Mouse (Mus musculus): Measurements from ENCODE around the gene Slit3. TPM values are rescaled to one million over a fixed set of nuclear protein-coding genes. Genes with fewer than 3 reads are reported as not detected.
A peak's percentile ranks its signal among the peaks of the same experiment; 100 is the strongest.

Gene Slit3
- polyA plus RNA-seq, 1 experiment from 2014 or later: 5.9 TPM

DNA sequence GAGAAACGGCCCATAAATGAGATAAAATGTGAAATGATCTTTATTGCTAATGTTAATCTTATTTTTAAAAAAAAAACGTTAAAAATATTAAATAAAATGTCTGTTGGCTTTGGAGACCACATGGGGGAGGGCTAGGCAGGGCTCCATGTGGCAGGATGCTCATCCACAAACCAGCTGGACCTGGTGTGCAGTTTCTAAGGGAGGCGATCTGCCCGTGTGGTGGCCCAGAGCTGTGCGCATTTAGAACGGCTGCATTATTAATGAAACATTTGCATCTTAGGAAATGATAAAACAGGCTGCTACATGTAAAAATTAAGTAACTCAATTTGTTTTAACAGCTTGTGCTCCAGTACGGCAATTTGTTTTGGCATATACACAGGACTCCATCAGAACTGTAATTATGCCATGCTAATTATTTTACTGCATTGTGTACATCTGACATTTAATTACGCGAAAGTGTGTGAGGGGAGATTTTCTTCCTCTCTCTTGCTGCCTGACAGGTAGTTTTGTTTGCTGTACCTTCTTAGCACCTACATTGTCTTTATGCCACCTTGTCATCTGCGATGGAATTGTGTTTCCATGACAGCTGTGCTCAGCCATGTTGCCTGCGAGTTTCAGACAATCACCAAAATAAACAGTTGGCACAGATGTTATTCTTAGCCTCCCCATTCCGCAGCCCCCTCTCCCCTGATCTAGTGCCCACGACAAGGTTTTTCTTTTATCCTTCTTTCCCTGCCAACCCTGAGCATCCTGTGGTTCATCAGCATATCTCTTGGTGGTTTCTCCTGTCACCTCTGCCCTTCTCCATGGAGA is 165.8 kb downstream of the Slit3 start:
- H3K9ac ChIP-seq (ENCODE audit: low read depth, low read length): no peak overlapping the region
- H3K4me2 ChIP-seq (ENCODE audit: low read depth, low read length): no peak overlapping the region
- no peaks in the 10 kb centered on the region for H3K36me3 ChIP-seq (ENCODE audit: control insufficient read depth, insufficient read depth, low read length)
- ATAC-seq: no peak
- H3K4me3 ChIP-seq (ENCODE audit: low read length): no peak overlapping the region
- no peaks in the 10 kb centered on the region for H3K9me3 ChIP-seq (ENCODE audit: control insufficient read depth, low read length)
- no peak overlapping the region for H3K27ac ChIP-seq (ENCODE audit: low read length)
- H3K27me3 ChIP-seq (replicated peaks; ENCODE audit: control insufficient read depth, insufficient read depth, low read length): no peaks in the 10 kb centered on the region
- H3K4me1 ChIP-seq (ENCODE audit: control insufficient read depth, insufficient read depth, low read length): 0 out of 2 replicates have a peak, but pooled peaks cover 3% of the 10 kb centered on the region
- whole genome bisulfite sequencing: 71% methylated on average over 13 of the region's 13 CpGs

DNA sequence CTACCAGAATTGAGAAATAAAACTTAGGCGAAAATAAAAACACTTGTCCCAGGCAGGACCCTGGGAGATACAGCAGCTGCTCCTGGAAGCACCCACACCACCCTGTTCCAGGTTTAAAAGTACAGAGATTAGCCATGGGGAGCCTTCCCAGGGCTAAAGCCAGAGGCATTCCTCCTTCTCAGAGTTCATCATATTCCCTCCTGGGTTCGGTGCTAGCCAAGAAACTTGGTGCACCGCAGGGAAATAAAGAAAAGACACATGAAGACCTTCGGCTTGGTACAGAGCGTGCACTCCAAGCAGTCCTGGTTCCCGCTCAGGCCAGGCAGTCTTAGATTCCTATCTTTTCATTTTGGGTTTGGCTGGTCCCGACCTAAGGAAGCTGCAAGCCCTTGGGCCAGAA is 167.0 kb downstream of the Slit3 start:
- no peaks in the 10 kb centered on the region for H3K4me1 ChIP-seq (ENCODE audit: control insufficient read depth, insufficient read depth, low read length)
- no peaks in the 10 kb centered on the region for H3K27me3 ChIP-seq (replicated peaks; ENCODE audit: control insufficient read depth, insufficient read depth, low read length)
- no peaks in the 10 kb centered on the region for H3K9me3 ChIP-seq (ENCODE audit: control insufficient read depth, low read length)
- no peak for ATAC-seq
- H3K4me2 ChIP-seq (ENCODE audit: low read depth, low read length): no peak overlapping the region
- H3K4me3 ChIP-seq (ENCODE audit: low read length): no peak overlapping the region
- H3K36me3 ChIP-seq (ENCODE audit: control insufficient read depth, insufficient read depth, low read length): no peaks in the 10 kb centered on the region
- WGBS: 91% methylated on average over 7 of the region's 7 CpGs
- H3K27ac ChIP-seq (ENCODE audit: low read length): no peak overlapping the region
- no peak overlapping the region for H3K9ac ChIP-seq (ENCODE audit: low read depth, low read length)

DNA sequence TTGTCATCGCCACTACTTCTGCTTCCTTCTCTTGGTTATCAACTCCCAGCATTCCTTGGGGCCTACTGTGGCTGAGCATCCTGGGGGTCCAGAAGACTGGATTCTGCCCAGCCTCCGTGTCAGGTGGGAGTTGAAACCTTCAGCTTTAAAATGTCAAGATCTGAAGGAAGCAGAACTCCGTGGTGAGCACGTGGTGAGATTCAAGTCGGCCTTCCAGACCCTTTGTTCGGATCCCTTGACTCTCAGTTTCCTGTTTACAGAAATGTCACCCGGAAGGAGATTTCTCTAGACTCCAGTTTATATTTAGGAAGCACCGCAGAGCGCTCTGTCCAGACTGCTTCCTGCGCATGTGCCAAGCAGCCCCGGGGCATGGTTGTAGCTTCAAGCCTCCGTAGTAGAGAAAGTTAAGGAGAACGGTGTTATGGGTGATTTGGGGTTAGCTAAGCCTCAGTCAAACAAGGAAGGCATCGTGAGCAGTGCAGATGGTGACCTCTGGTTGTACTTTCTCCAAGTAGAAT is 167.8 kb downstream of the Slit3 start:
- H3K4me3 ChIP-seq (ENCODE audit: low read length): no peak overlapping the region
- no peak overlapping the region for H3K27ac ChIP-seq (ENCODE audit: low read length)
- 62% methylated on average over 14 of the region's 14 CpGs for WGBS
- no peaks in the 10 kb centered on the region for H3K27me3 ChIP-seq (replicated peaks; ENCODE audit: control insufficient read depth, insufficient read depth, low read length)
- H3K4me1 ChIP-seq (ENCODE audit: control insufficient read depth, insufficient read depth, low read length): no peaks in the 10 kb centered on the region
- no peaks in the 10 kb centered on the region for H3K9me3 ChIP-seq (ENCODE audit: control insufficient read depth, low read length)
- no peaks in the 10 kb centered on the region for H3K36me3 ChIP-seq (ENCODE audit: control insufficient read depth, insufficient read depth, low read length)
- H3K9ac ChIP-seq (ENCODE audit: low read depth, low read length): no peak overlapping the region
- no peak overlapping the region for H3K4me2 ChIP-seq (ENCODE audit: low read depth, low read length)
- ATAC-seq: no peak

DNA sequence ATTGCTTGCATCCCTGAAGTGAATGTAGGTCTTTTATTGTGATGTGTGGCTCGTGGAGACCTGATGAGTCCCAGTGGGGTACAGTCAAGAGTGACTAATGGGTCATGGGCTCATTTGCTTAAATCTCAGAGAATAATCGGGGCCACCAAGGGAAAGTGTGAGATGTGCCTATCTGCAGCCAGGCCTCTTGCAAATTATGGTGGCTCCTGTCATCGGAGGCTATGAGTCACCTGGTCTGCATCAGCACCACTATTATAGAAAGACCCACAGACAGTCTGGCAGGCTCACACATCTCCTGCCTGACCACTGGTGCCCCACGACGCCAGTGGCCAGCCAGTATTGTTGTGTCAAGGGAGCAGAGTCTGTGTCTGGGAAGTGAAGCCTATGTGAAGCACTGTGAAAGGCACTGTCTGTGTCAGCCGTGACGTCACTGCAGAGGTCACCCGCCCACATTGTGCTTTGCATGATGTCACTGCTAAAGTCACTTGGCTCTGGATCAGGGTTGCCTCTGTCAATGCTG is 171.3 kb downstream of the Slit3 start:
- WGBS: 75% methylated on average over 8 of the region's 8 CpGs
- ATAC-seq: no peak
- no peaks in the 10 kb centered on the region for H3K27me3 ChIP-seq (replicated peaks; ENCODE audit: control insufficient read depth, insufficient read depth, low read length)

DNA sequence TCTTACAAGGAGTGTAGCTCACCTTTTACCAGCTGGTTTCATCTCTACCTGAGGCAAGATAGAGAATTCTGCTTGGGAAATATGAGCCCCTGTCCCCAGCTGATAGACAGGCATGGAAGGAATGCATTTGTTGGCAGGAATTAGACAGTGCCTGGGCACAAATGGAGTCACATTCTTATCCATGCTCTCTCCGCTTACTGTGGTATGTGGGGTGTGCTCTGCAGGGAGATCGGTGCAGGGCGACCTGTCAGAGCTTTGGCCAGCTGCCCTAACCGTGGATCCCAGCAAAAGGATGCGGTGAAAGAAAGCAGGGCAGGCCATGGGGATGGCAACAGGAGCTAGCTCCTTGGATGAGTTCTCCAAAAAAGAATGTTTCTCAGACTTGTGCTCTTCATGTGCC is 172.2 kb downstream of the Slit3 start:
- no peak overlapping the region for H3K4me2 ChIP-seq (ENCODE audit: low read depth, low read length)

More for the DNA sequence above, 171.3 kb downstream of the Slit3 start:
- H3K4me1 ChIP-seq (ENCODE audit: control insufficient read depth, insufficient read depth, low read length): 0 out of 2 replicates have a peak, but pooled peaks cover 5% of the 10 kb centered on the region
- no peak overlapping the region for H3K9ac ChIP-seq (ENCODE audit: low read depth, low read length)
- H3K36me3 ChIP-seq (ENCODE audit: control insufficient read depth, insufficient read depth, low read length): no peaks in the 10 kb centered on the region
- no peak overlapping the region for H3K4me3 ChIP-seq (ENCODE audit: low read length)
- H3K4me2 ChIP-seq (ENCODE audit: low read depth, low read length): no peak overlapping the region
- no peak overlapping the region for H3K27ac ChIP-seq (ENCODE audit: low read length)
- no peaks in the 10 kb centered on the region for H3K9me3 ChIP-seq (ENCODE audit: control insufficient read depth, low read length)

DNA sequence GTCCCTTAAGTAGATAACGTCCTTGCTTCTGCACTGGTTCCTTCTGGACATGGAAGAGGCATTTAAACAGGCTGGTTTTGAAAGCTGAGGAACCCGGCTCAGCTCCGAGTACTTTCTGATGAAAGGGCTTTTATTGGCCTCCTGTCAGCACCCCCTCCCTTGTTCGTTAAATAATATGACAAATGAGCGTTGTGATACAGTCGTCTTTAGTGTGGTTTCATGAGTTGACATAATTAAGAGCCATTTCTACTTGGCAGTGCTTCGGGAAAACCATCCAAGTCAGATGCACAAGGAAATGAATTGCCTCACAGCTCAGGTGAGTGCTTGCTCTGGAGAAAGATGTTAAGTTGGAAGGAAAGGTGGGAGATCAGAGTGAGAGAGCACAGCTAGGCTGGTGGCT is 173.6 kb downstream of the Slit3 start:
- 0 out of 2 replicates have a peak, but pooled peaks cover 8% of the 10 kb centered on the region for H3K4me1 ChIP-seq (ENCODE audit: control insufficient read depth, insufficient read depth, low read length)
- no peak overlapping the region for H3K27ac ChIP-seq (ENCODE audit: low read length)
- H3K4me2 ChIP-seq (ENCODE audit: low read depth, low read length): no peak overlapping the region
- H3K27me3 ChIP-seq (replicated peaks; ENCODE audit: control insufficient read depth, insufficient read depth, low read length): no peaks in the 10 kb centered on the region
- H3K36me3 ChIP-seq (ENCODE audit: control insufficient read depth, insufficient read depth, low read length): no peaks in the 10 kb centered on the region
- peak; percentile 21; the same call in 1 of the 2 replicates for ATAC-seq
- H3K9ac ChIP-seq (ENCODE audit: low read depth, low read length): no peak overlapping the region
- no peaks in the 10 kb centered on the region for H3K9me3 ChIP-seq (ENCODE audit: control insufficient read depth, low read length)
- no peak overlapping the region for H3K4me3 ChIP-seq (ENCODE audit: low read length)
- WGBS: 50% methylated on average over 7 of the region's 7 CpGs

More for the DNA sequence above, 172.2 kb downstream of the Slit3 start:
- H3K4me1 ChIP-seq (ENCODE audit: control insufficient read depth, insufficient read depth, low read length): 0 out of 2 replicates have a peak, but pooled peaks cover 8% of the 10 kb centered on the region
- no peaks in the 10 kb centered on the region for H3K9me3 ChIP-seq (ENCODE audit: control insufficient read depth, low read length)
- 77% methylated on average over 5 of the region's 5 CpGs for WGBS
- no peak overlapping the region for H3K9ac ChIP-seq (ENCODE audit: low read depth, low read length)
- ATAC-seq: no peak
- H3K27me3 ChIP-seq (replicated peaks; ENCODE audit: control insufficient read depth, insufficient read depth, low read length): no peaks in the 10 kb centered on the region
- H3K4me3 ChIP-seq (ENCODE audit: low read length): no peak overlapping the region
- H3K36me3 ChIP-seq (ENCODE audit: control insufficient read depth, insufficient read depth, low read length): no peaks in the 10 kb centered on the region
- H3K27ac ChIP-seq (ENCODE audit: low read length): no peak overlapping the region

DNA sequence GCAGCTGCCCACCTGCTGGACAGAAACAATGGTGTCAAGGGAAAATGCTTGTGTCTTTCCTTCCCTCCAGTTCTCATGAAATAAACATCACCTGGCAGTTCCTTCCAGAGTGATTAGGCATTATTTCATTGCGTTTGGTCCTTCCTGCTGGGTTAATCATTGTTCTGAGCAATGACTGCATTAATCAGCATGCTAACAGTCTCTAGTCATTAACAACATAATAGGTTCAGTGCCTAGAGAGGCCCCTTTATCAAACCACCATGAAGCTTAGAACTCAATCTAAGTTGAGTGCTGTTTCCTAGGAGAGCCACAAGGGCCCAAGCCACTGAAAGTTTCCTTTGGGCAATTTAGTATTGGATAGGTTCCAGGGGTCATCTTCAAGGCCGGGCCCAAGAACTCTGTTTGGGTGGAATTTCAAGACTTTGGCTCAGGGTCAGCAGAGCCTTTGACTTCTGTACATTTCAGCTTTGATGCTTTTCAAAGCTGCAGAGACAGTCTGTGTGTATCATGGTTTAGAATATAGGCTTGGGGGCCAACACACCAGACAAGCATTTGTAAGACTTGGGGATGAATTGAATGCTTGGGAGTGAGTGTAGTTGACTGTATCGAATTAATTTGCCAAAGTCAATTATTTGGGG is 174.3 kb downstream of the Slit3 start:
- Histone ChIP-seq H3K4me3 (ENCODE audit: low read length) (no peak overlapping the region), H3K36me3 (ENCODE audit: control insufficient read depth, insufficient read depth, low read length) (no peaks in the 10 kb centered on the region), H3K9ac (ENCODE audit: low read depth, low read length) (no peak overlapping the region), H3K27ac (ENCODE audit: low read length) (no peak overlapping the region), H3K4me1 (ENCODE audit: control insufficient read depth, insufficient read depth, low read length) (0 out of 2 replicates have a peak, but pooled peaks cover 8% of the 10 kb centered on the region), H3K27me3 (replicated peaks; ENCODE audit: control insufficient read depth, insufficient read depth, low read length) (no peaks in the 10 kb centered on the region), H3K9me3 (ENCODE audit: control insufficient read depth, low read length) (no peaks in the 10 kb centered on the region), H3K4me2 (ENCODE audit: low read depth, low read length) (no peak overlapping the region)
- peak; percentile 86 for ATAC-seq
- 52% methylated on average over 3 of the region's 3 CpGs for WGBS

DNA sequence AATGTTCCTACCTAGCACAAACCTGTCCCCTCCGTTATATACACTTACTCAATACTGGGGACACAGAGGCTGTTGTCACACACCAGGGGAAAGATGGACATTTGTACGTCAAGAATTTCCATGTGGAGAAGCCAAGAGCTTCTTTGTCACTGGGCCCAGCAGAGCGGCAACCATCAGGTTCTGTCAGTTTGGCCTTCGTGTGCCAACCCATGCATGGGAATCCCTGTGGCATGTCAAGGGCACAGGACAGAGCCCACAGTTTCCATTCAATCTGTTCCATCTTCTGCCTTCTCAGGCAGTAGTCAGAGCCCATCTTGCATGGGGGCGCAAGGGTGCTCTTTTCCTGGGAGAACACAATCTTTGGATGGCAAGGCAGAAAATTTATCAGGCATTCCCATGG is 175.8 kb downstream of the Slit3 start:
- 95% methylated on average over 5 of the region's 5 CpGs for WGBS
- H3K9me3 ChIP-seq (ENCODE audit: control insufficient read depth, low read length): no peaks in the 10 kb centered on the region
- no peak overlapping the region for H3K4me2 ChIP-seq (ENCODE audit: low read depth, low read length)
- 0 out of 2 replicates have a peak, but pooled peaks cover 8% of the 10 kb centered on the region for H3K4me1 ChIP-seq (ENCODE audit: control insufficient read depth, insufficient read depth, low read length)
- no peaks in the 10 kb centered on the region for H3K36me3 ChIP-seq (ENCODE audit: control insufficient read depth, insufficient read depth, low read length)
- H3K4me3 ChIP-seq (ENCODE audit: low read length): no peak overlapping the region
- ATAC-seq: no peak
- H3K9ac ChIP-seq (ENCODE audit: low read depth, low read length): no peak overlapping the region
- no peak overlapping the region for H3K27ac ChIP-seq (ENCODE audit: low read length)
- no peaks in the 10 kb centered on the region for H3K27me3 ChIP-seq (replicated peaks; ENCODE audit: control insufficient read depth, insufficient read depth, low read length)

DNA sequence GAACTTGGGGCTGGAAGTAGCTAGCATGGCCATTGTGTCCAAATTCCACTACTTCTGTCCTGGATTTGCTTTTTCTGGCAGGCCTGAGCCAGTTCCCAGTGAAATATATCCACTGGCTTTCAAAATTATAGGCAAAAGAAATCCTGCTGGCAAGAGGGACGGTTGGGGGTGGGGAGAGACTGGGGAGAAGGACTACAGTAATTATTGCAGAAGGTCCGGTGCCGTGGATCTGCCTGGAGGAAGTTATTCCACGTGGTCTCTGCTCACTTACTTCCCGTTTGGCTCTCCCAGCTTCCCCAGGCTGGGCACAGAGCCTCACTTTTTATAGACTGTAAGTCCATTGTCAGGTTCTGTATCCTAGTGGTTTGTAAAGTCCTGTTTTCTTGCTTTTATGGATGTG is 176.3 kb downstream of the Slit3 start:
- 66% methylated on average over 5 of the region's 5 CpGs for WGBS
- 0 out of 2 replicates have a peak, but pooled peaks cover 8% of the 10 kb centered on the region for H3K4me1 ChIP-seq (ENCODE audit: control insufficient read depth, insufficient read depth, low read length)
- no peak for ATAC-seq
- no peak overlapping the region for H3K4me3 ChIP-seq (ENCODE audit: low read length)
- H3K36me3 ChIP-seq (ENCODE audit: control insufficient read depth, insufficient read depth, low read length): no peaks in the 10 kb centered on the region
- no peaks in the 10 kb centered on the region for H3K9me3 ChIP-seq (ENCODE audit: control insufficient read depth, low read length)
- H3K27me3 ChIP-seq (replicated peaks; ENCODE audit: control insufficient read depth, insufficient read depth, low read length): no peaks in the 10 kb centered on the region
- H3K9ac ChIP-seq (ENCODE audit: low read depth, low read length): no peak overlapping the region
- H3K27ac ChIP-seq (ENCODE audit: low read length): no peak overlapping the region
- no peak overlapping the region for H3K4me2 ChIP-seq (ENCODE audit: low read depth, low read length)

Measured in intestine, embryonic 16.5 days (tissue).